Mouse (Mus musculus) cerebellum, postnatal 4 days (tissue): ENCODE results near the gene Smyd3.

ENCODE experiments used
- DNase-seq, 2 experiments: peaks; one replicate each; pipeline ENCODE4 v3.0.0; 2022; ENCODE audit warnings: low spot score in 2 of 2, mixed read lengths in 1 of 2

Gene Smyd3

GRCm38 (mm10) chr1:179231777-179232661, 285.8 kb downstream of the Smyd3 start:
- DNase-seq: peak; percentile 63 to 78

GRCm38 (mm10) chr1:179229515-179229914, 288.3 kb downstream of the Smyd3 start:
- no peak for DNase-seq

- no peak for DNase-seq
Observed at GRCm38 (mm10) chr1:179220290-179220689, 297.6 kb downstream of the Smyd3 start.

GRCm38 (mm10) chr1:179218061-179218460, 299.8 kb downstream of the Smyd3 start:
- no peak for DNase-seq

GRCm38 (mm10) chr1:179217036-179217435, 300.8 kb downstream of the Smyd3 start:
- DNase-seq: no peak

GRCm38 (mm10) chr1:179213381-179213780, 304.5 kb downstream of the Smyd3 start:
- DNase-seq: no peak

GRCm38 (mm10) chr1:179212295-179212694, 305.5 kb downstream of the Smyd3 start:
- DNase-seq: no peak

- no peak for DNase-seq
Observed at GRCm38 (mm10) chr1:179211313-179211712, 306.5 kb downstream of the Smyd3 start.

- DNase-seq: no peak
Observed at GRCm38 (mm10) chr1:179207846-179208595, 309.8 kb downstream of the Smyd3 start.

GRCm38 (mm10) chr1:179207180-179207741, 310.6 kb downstream of the Smyd3 start:
- DNase-seq: no peak

- DNase-seq: no peak
Observed at GRCm38 (mm10) chr1:179198517-179199200, 319.2 kb downstream of the Smyd3 start.

GRCm38 (mm10) chr1:179197821-179198516, 319.9 kb downstream of the Smyd3 start:
- no peak for DNase-seq

GRCm38 (mm10) chr1:179197156-179197555, 320.7 kb downstream of the Smyd3 start:
- DNase-seq: no peak

GRCm38 (mm10) chr1:179196422-179196821, 321.4 kb downstream of the Smyd3 start:
- DNase-seq: no peak

- peak in 1 of 2 experiments; percentile 24 for DNase-seq
Observed at GRCm38 (mm10) chr1:179192781-179193180, 325.1 kb downstream of the Smyd3 start.

- DNase-seq: no peak
Observed at GRCm38 (mm10) chr1:179190837-179191236, 327.0 kb downstream of the Smyd3 start.

GRCm38 (mm10) chr1:179187171-179187570, 330.7 kb downstream of the Smyd3 start:
- DNase-seq: no peak

GRCm38 (mm10) chr1:179184631-179185030, 333.2 kb downstream of the Smyd3 start:
- DNase-seq: no peak

GRCm38 (mm10) chr1:179183499-179183898, 334.3 kb downstream of the Smyd3 start:
- DNase-seq: no peak

- no peak for DNase-seq
Observed at GRCm38 (mm10) chr1:179180546-179180945, 337.3 kb downstream of the Smyd3 start.
